9 mouse cellular contexts compared by ENCODE assay signal in the genomic region with DNA sequence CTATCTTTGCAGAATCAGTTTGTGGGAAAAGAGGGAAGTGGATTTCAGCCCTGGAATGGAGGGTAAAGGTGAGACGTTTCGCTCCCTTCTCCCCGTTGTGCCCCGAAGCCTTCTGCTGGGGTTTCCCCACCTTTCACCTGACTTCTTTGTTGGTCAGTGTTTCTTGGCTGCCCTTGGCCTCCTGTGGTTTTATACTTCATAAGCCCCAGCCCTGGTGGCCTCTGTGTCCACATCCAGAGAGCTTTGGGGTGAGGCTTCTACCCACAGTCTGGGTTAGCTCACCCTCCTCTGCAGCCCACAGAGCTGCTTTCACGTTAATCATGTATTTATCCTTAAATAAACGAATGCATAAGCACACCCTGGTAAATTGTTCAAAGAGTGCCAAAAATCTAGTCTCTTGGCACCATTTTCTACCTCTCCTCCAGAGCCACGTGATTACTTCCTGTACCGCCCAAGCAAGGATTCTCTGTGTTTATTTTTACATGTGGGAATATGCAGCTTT.
A peak's percentile ranks its signal among the peaks of the same experiment; 100 is the strongest.
DNase-seq lines count a peak whose midpoint lies in the region; ATAC-seq and TF ChIP-seq lines count a peak whose summit lies in the region.
"Had no signal": no experiment of that assay in that cellular context is flagged by ENCODE, and none has a peak within 500 bp of the region (broad histone marks: within the 10 kb centered on the region; RNA-seq: fewer than 3 reads in every experiment).

No protein-coding gene starts in this region.

- H3K27ac ChIP-seq in gastrocnemius, adult 2 months = peak overlapping the region; percentile 73

- H3K4me3 ChIP-seq in gastrocnemius, adult 2 months = peak overlapping the region; percentile 42

- intact Hi-C loops in gastrocnemius, adult 2 months (cut with DNase I) = no loop called here

- DNase-seq in gastrocnemius, adult 2 months = no peak
- no peak for DNase-seq in gastrocnemius, postnatal 4 days (ENCODE audit: low spot score in 2 of 2)
- peak; percentile 11 to 47 for DNase-seq in right cerebral cortex, adult 2 months (ENCODE audit: low spot score in 2 of 2)
- no peak for DNase-seq in right cerebral cortex, postnatal 36 days (ENCODE audit: low spot score in 2 of 2)
- DNase-seq in kidney, adult 9 months = peak; percentile 63
- no peak for DNase-seq in ovary, postnatal 36 days (ENCODE audit: low spot score)
- no peak for DNase-seq in ovary, postnatal 10 days (ENCODE audit: low spot score)
- DNase-seq: thymus, adult 18-20 months had no signal

- no peak for ATAC-seq in erythroblast, adult 5-6 weeks (replicated peaks; ENCODE audit: low FRiP score, poor library complexity, severe bottlenecking)

- no peak for TF ChIP-seq CTCF in gastrocnemius, adult 2 months (IDR thresholded peaks at IDR 0.05)

Comparison
In these comparisons a context has a peak if more than half of its experiments do, and no peak if none do; other contexts are left out.
1. DNase-seq: peak in right cerebral cortex, adult 2 months (2 of 2) and kidney, adult 9 months (single experiment); none in gastrocnemius, adult 2 months (single experiment), gastrocnemius, postnatal 4 days (0 of 2), right cerebral cortex, postnatal 36 days (0 of 2), ovary, postnatal 36 days (single experiment) and ovary, postnatal 10 days (single experiment).